Mouse (Mus musculus): ENCODE measurements around the gene Rpl29. TPM values are rescaled to one million over a fixed set of nuclear protein-coding genes. Genes with fewer than 3 reads are reported as not detected.

Gene Rpl29
- polyA plus RNA-seq, 1 experiment: 41.5 TPM

DNA sequence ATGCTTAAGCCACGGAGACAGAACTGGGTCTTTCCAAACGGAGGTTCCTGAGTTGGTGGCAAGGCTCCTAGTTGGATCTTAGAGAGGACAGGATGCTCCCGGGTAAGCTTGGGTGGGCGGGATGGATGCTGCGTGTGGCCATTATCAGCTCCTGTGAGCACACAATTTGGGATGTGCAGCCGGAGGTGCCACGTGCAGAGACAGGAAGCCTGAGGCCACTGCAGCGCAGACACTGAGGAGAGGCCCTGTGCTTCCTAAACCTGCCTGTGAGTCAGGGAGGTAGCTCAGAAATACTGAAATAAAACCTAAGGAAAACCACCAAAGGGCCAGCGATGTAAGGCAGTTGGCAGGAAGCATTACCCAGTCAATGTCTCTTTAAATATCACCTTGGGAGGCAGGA, 40.5 kb downstream of the Rpl29 start:
- TF ChIP-seq GATA1 (IDR thresholded peaks at IDR 0.05; ENCODE audit: borderline replicate concordance, low read length): no peak
- TF ChIP-seq FLI1 (IDR thresholded peaks at IDR 0.05; ENCODE audit: low read length): no peak
- peak overlapping the region; percentile 66 for H3K4me3 ChIP-seq (replicated peaks)
- H3K27me3 ChIP-seq (replicated peaks): peaks cover 30% of the 10 kb centered on the region
- peaks cover 68% of the 10 kb centered on the region for H3K4me1 ChIP-seq
- H3K9me3 ChIP-seq: 0 out of 2 replicates have a peak, but pooled peaks cover 4% of the 10 kb centered on the region
- H3K36me3 ChIP-seq (replicated peaks; ENCODE audit: low read length): peaks cover 8% of the 10 kb centered on the region

DNA sequence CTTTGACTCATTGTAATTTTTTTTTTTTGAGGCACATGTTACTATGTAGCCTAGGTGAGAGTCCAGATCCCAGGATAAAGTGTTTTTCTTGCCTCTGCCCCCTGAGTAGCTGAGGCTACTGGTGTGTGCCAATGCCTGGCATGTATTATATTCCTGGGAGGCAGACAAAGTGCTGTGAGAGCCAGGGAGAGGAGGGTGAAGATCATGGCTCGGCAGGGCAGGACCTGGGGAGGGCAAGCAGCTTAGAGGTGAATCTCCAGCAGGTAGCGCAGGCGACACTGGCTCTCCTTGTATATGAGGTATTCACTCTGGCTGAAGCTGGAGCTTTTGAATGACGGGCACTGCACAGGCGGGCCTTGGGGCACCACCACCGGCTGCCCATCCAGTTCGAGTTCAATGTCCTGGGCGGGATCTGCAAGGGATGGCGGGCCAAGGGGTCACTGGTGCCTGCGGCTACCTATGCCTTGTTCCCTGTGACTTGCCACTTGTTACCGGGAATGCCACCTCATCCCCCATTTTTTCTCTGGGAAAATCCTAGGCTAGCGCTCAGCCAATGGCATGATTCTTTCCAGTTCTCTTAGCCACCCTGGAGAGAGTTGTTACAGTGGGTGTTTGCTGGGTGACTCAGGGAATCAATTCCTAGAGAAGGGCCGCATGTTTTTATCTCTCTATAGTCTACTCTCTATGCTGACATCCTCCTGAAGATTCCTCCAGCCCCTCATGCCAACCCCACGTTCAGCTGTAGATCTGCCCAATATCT, 41.9 kb downstream of the Rpl29 start:
- Histone ChIP-seq H3K4me1 (peaks cover 70% of the 10 kb centered on the region), H3K9me3 (no peaks in the 10 kb centered on the region)
- TF ChIP-seq FLI1 (IDR thresholded peaks at IDR 0.05; ENCODE audit: low read length) (no peak), GATA1 (IDR thresholded peaks at IDR 0.05; ENCODE audit: borderline replicate concordance, low read length) (no peak)

DNA sequence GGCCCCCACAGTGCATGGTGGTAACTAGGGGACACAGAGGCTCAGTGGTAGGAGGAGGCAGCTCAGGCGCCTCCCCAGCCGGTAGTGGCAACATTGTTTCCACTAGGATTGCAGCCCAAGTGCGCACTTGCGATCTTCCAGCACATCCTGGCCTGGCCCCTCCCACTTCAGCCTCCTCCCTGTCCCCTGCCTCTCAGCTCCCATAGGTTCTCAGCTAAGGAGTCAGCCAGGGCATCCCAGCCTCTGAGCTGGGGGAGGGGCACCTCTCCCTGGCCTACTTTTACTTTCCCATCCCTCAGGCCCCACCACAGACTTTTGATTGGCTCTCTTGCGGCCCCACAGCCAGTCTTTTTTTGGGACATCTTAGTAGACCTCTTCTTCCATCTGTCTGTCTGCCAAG, 42.6 kb downstream of the Rpl29 start:
- Histone ChIP-seq H3K9me3 (no peaks in the 10 kb centered on the region), H3K4me3 (replicated peaks) (no peak overlapping the region), H3K27me3 (replicated peaks) (peaks cover 11% of the 10 kb centered on the region), H3K36me3 (replicated peaks; ENCODE audit: low read length) (peaks cover 8% of the 10 kb centered on the region), H3K4me1 (peaks cover 77% of the 10 kb centered on the region)
- TF ChIP-seq GATA1 (IDR thresholded peaks at IDR 0.05; ENCODE audit: borderline replicate concordance, low read length) (no peak), FLI1 (IDR thresholded peaks at IDR 0.05; ENCODE audit: low read length) (no peak)

More for the DNA sequence above, 41.9 kb downstream of the Rpl29 start:
- Histone ChIP-seq H3K36me3 (replicated peaks; ENCODE audit: low read length) (peaks cover 8% of the 10 kb centered on the region), H3K27me3 (replicated peaks) (peaks cover 16% of the 10 kb centered on the region), H3K4me3 (replicated peaks) (no peak overlapping the region)

- H3K36me3 ChIP-seq (replicated peaks; ENCODE audit: low read length): peaks cover 8% of the 10 kb centered on the region
- TF ChIP-seq GATA1 (IDR thresholded peaks at IDR 0.05; ENCODE audit: borderline replicate concordance, low read length): no peak
- no peak for TF ChIP-seq FLI1 (IDR thresholded peaks at IDR 0.05; ENCODE audit: low read length)
- peaks cover 77% of the 10 kb centered on the region for H3K4me1 ChIP-seq
- no peaks in the 10 kb centered on the region for H3K9me3 ChIP-seq
- H3K4me3 ChIP-seq (replicated peaks): no peak overlapping the region
- H3K27me3 ChIP-seq (replicated peaks): peaks cover 7% of the 10 kb centered on the region
Measured at GRCm38 (mm10) chr9:106472321-106472720, 43.1 kb downstream of the Rpl29 start.

DNA sequence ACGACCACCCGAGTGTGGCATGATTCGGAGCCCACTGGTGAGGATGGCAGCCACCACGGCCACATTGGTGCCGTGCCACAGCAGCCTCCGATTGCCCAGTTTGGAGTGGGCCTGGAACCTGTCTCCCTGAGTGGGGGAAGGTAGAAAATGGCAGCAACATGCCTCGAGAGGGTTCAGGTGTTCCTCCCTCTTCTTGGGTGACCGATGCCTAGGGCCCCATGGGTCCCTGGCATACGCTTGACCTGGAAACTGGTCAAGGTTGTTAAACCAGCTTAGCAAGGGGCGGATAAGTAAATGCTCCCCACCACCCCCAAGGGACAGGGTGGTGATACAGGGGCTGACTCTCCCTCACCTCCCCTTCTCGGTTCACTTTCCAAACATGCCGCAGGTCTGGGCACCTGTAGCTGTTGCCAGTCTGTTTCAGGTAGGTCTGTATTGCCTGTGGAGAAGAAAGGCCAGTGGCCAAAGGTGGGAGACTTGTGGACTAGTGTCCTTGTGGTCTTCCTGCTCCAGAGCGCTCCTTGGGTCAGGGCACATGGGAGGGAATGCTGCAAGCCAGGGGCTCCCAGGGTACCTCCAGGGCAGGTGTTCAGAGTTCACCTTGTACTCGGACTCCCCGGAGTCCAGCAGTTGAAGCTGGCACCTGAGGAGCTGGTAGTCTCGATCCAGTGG, 44.0 kb downstream of the Rpl29 start:
- Histone ChIP-seq H3K9me3 (no peaks in the 10 kb centered on the region), H3K4me3 (replicated peaks) (no peak overlapping the region), H3K27me3 (replicated peaks) (peaks cover 2% of the 10 kb centered on the region), H3K36me3 (replicated peaks; ENCODE audit: low read length) (peaks cover 8% of the 10 kb centered on the region), H3K4me1 (peaks cover 84% of the 10 kb centered on the region)
- TF ChIP-seq GATA1 (IDR thresholded peaks at IDR 0.05; ENCODE audit: borderline replicate concordance, low read length): no peak
- no peak for TF ChIP-seq FLI1 (IDR thresholded peaks at IDR 0.05; ENCODE audit: low read length)

- peaks cover 85% of the 10 kb centered on the region for H3K4me1 ChIP-seq
- no peak for TF ChIP-seq FLI1 (IDR thresholded peaks at IDR 0.05; ENCODE audit: low read length)
- TF ChIP-seq GATA1 (IDR thresholded peaks at IDR 0.05; ENCODE audit: borderline replicate concordance, low read length): no peak
- peaks cover 2% of the 10 kb centered on the region for H3K27me3 ChIP-seq (replicated peaks)
- H3K36me3 ChIP-seq (replicated peaks; ENCODE audit: low read length): peaks cover 8% of the 10 kb centered on the region
- no peaks in the 10 kb centered on the region for H3K9me3 ChIP-seq
- no peak overlapping the region for H3K4me3 ChIP-seq (replicated peaks)
Measured at GRCm38 (mm10) chr9:106473753-106474105, 44.5 kb downstream of the Rpl29 start.

GRCm38 (mm10) chr9:106474456-106474855, 45.2 kb downstream of the Rpl29 start:
- peak overlapping the region; percentile 94 for H3K4me3 ChIP-seq (replicated peaks)
- peaks cover 2% of the 10 kb centered on the region for H3K27me3 ChIP-seq (replicated peaks)
- no peak for TF ChIP-seq GATA1 (IDR thresholded peaks at IDR 0.05; ENCODE audit: borderline replicate concordance, low read length)
- H3K4me1 ChIP-seq: peaks cover 80% of the 10 kb centered on the region
- H3K36me3 ChIP-seq (replicated peaks; ENCODE audit: low read length): peaks cover 10% of the 10 kb centered on the region
- H3K9me3 ChIP-seq: no peaks in the 10 kb centered on the region

GRCm38 (mm10) chr9:106475046-106475445, 45.8 kb downstream of the Rpl29 start:
- TF ChIP-seq FLI1 (IDR thresholded peaks at IDR 0.05; ENCODE audit: low read length) (no peak), GATA1 (IDR thresholded peaks at IDR 0.05; ENCODE audit: borderline replicate concordance, low read length) (no peak)
- Histone ChIP-seq H3K4me3 (replicated peaks) (peak overlapping the region; percentile 94), H3K4me1 (peaks cover 76% of the 10 kb centered on the region), H3K36me3 (replicated peaks; ENCODE audit: low read length) (peaks cover 16% of the 10 kb centered on the region), H3K27me3 (replicated peaks) (peaks cover 2% of the 10 kb centered on the region), H3K9me3 (no peaks in the 10 kb centered on the region)

- Histone ChIP-seq H3K36me3 (replicated peaks; ENCODE audit: low read length) (peaks cover 22% of the 10 kb centered on the region), H3K4me3 (replicated peaks) (peak within 1 kb of the TSS; percentile 94), H3K4me1 (peaks cover 76% of the 10 kb centered on the region), H3K27me3 (replicated peaks) (peaks cover 2% of the 10 kb centered on the region), H3K9me3 (no peaks in the 10 kb centered on the region)
- TF ChIP-seq FLI1 (IDR thresholded peaks at IDR 0.05; ENCODE audit: low read length) (no peak), GATA1 (IDR thresholded peaks at IDR 0.05; ENCODE audit: borderline replicate concordance, low read length) (no peak)
Measured at GRCm38 (mm10) chr9:106475663-106476001, 46.4 kb downstream of the Rpl29 start, which contains the start of gene Rrp9. Gene Rrp9 (plus strand): TSS chr9:106475963.

All from megakaryocyte, embryonic 14.5 days (primary cell).